Mouse (Mus musculus) embryonic facial prominence, embryonic 11.5 days (tissue): ENCODE results near the gene Klhl6. TPM values are rescaled to one million over a fixed set of nuclear protein-coding genes. Genes with fewer than 3 reads are reported as not detected.

Experiments
- ATAC-seq: fragments of 200-750 bp; cut with Nextera tagmentation; replicated peaks from 2 replicates; pipeline ENCODE4 v1.8.0; 2017; ENCODE audit warnings: low read depth; ENCODE audit not compliant: insufficient number of reproducible peaks, low FRiP score, low TSS enrichment
- DNase-seq: peaks from one replicate; pipeline ENCODE4 v3.0.0-alpha.2; 2015; ENCODE audit warnings: low spot score
- H3K27ac ChIP-seq: fragments of 300-500 bp; sonication (generic); replicated peaks from 2 replicates; pipeline ENCODE4 v1.5.1; 2014; ENCODE audit warnings: mild to moderate bottlenecking, low read depth, low read length, control low read depth
- H3K27me3 ChIP-seq: fragments of 300-500 bp; sonication (generic); 2 replicates; pipeline ENCODE4 v1.6.1; 2014; ENCODE audit warnings: mild to moderate bottlenecking, low read length, moderate library complexity, mixed read lengths; ENCODE audit not compliant: control insufficient read depth, insufficient read depth
- H3K36me3 ChIP-seq: fragments of 300-500 bp; sonication (generic); replicated peaks from 2 replicates; pipeline ENCODE4 v1.6.1; 2014; ENCODE audit warnings: low read depth, mild to moderate bottlenecking, low read length, moderate library complexity, mixed read lengths; ENCODE audit not compliant: control insufficient read depth, insufficient read depth
- H3K4me1 ChIP-seq: fragments of 300-500 bp; sonication (generic); 2 replicates; pipeline ENCODE4 v1.6.1; 2014; ENCODE audit warnings: low read length, mixed read lengths; ENCODE audit not compliant: control insufficient read depth, insufficient read depth
- H3K4me2 ChIP-seq: fragments of 300-500 bp; sonication (generic); 2 replicates; pipeline ENCODE4 v1.6.1; 2014; ENCODE audit warnings: low read depth, mild to moderate bottlenecking, control low read depth, low read length, moderate library complexity
- H3K4me3 ChIP-seq: fragments of 300-500 bp; sonication (generic); 2 replicates; pipeline ENCODE4 v1.5.1; 2014; ENCODE audit warnings: low read depth, low read length, control low read depth
- H3K9ac ChIP-seq: fragments of 300-500 bp; sonication (generic); replicated peaks from 2 replicates; pipeline ENCODE4 v1.6.1; 2014; ENCODE audit warnings: mild to moderate bottlenecking, control low read depth, low read length
- H3K9me3 ChIP-seq: fragments of 300-500 bp; sonication (generic); replicated peaks from 2 replicates; pipeline ENCODE4 v1.6.1; 2016; ENCODE audit warnings: mild to moderate bottlenecking, low read length, inconsistent platforms, mixed read lengths; ENCODE audit not compliant: control insufficient read depth
- WGBS: fragments of 180-500 bp; shearing (Covaris S2); extraction: QIAGEN DNeasy Blood & Tissue Kit; methylation state at CpG from one replicate; pipeline ENCODE4 v1.1.7; 2014; 5-methylcytosine and 5-hydroxymethylcytosine counted together
- polyA plus RNA-seq: library from polyadenylated mRNA; unstranded; fragments of >200 nt; fragmentation: Nextera tagmentation; extraction: Ambion mirVana; gene quantifications from 2 replicates; pipeline ENCODE4 v1.2.1, GENCODE M21; 2014

Gene Klhl6
- polyA plus RNA-seq, 1 experiment from 2014 or later = 6.8 TPM

- H3K4me2 ChIP-seq = no peak overlapping the region
- WGBS = 93% methylated on average over 4 of the region's 4 CpGs
- H3K27ac ChIP-seq = no peak overlapping the region
- no peak overlapping the region for H3K9ac ChIP-seq
- no peaks in the 10 kb centered on the region for H3K4me1 ChIP-seq
- no peaks in the 10 kb centered on the region for H3K36me3 ChIP-seq
- H3K27me3 ChIP-seq = no peaks in the 10 kb centered on the region
- no peaks in the 10 kb centered on the region for H3K9me3 ChIP-seq
- DNase-seq (no peak), ATAC-seq (no peak)
- no peak overlapping the region for H3K4me3 ChIP-seq
Observed at GRCm38 (mm10) chr16:19968666-19969065, 14.2 kb downstream of the Klhl6 start.

GRCm38 (mm10) chr16:19967897-19968392, 14.9 kb downstream of the Klhl6 start:
- no peaks in the 10 kb centered on the region for H3K36me3 ChIP-seq
- H3K4me3 ChIP-seq = no peak overlapping the region
- no peaks in the 10 kb centered on the region for H3K9me3 ChIP-seq
- H3K4me2 ChIP-seq = no peak overlapping the region
- no peaks in the 10 kb centered on the region for H3K4me1 ChIP-seq
- ATAC-seq = no peak
- DNase-seq = no peak
- H3K27me3 ChIP-seq = no peaks in the 10 kb centered on the region
- 90% methylated on average over 1 of the region's 1 CpGs for WGBS
- no peak overlapping the region for H3K27ac ChIP-seq
- H3K9ac ChIP-seq = no peak overlapping the region

GRCm38 (mm10) chr16:19966976-19967375, 15.9 kb downstream of the Klhl6 start:
- Histone ChIP-seq H3K27ac (no peak overlapping the region), H3K4me2 (no peak overlapping the region), H3K9me3 (no peaks in the 10 kb centered on the region), H3K27me3 (no peaks in the 10 kb centered on the region), H3K36me3 (no peaks in the 10 kb centered on the region), H3K9ac (no peak overlapping the region), H3K4me1 (no peaks in the 10 kb centered on the region), H3K4me3 (no peak overlapping the region)
- DNase-seq = no peak
- no peak for ATAC-seq

- Histone ChIP-seq H3K4me2 (no peak overlapping the region), H3K9me3 (no peaks in the 10 kb centered on the region), H3K4me1 (no peaks in the 10 kb centered on the region), H3K9ac (no peak overlapping the region), H3K27me3 (no peaks in the 10 kb centered on the region), H3K4me3 (no peak overlapping the region), H3K27ac (no peak overlapping the region), H3K36me3 (no peaks in the 10 kb centered on the region)
- DNase-seq (no peak), ATAC-seq (no peak)
- 81% methylated on average over 1 of the region's 1 CpGs for WGBS
Observed at GRCm38 (mm10) chr16:19966437-19966836, 16.4 kb downstream of the Klhl6 start.

GRCm38 (mm10) chr16:19962951-19963350, 19.9 kb downstream of the Klhl6 start:
- H3K36me3 ChIP-seq = no peaks in the 10 kb centered on the region
- H3K9ac ChIP-seq = no peak overlapping the region
- no peak for DNase-seq
- ATAC-seq = no peak
- H3K4me2 ChIP-seq = no peak overlapping the region
- H3K27me3 ChIP-seq = no peaks in the 10 kb centered on the region
- no peaks in the 10 kb centered on the region for H3K4me1 ChIP-seq
- H3K9me3 ChIP-seq = no peaks in the 10 kb centered on the region
- no peak overlapping the region for H3K4me3 ChIP-seq
- H3K27ac ChIP-seq = no peak overlapping the region
- 82% methylated on average over 3 of the region's 3 CpGs for WGBS

GRCm38 (mm10) chr16:19961070-19961469, 21.8 kb downstream of the Klhl6 start:
- no peak for ATAC-seq
- WGBS = 85% methylated on average over 2 of the region's 2 CpGs
- no peaks in the 10 kb centered on the region for H3K9me3 ChIP-seq

GRCm38 (mm10) chr16:19960407-19961058, 22.3 kb downstream of the Klhl6 start:
- no peaks in the 10 kb centered on the region for H3K36me3 ChIP-seq
- 70% methylated on average over 4 of the region's 4 CpGs for WGBS
- no peak overlapping the region for H3K4me2 ChIP-seq
- no peaks in the 10 kb centered on the region for H3K27me3 ChIP-seq
- ATAC-seq = no peak
- H3K4me3 ChIP-seq = no peak overlapping the region
- no peaks in the 10 kb centered on the region for H3K9me3 ChIP-seq
- no peak for DNase-seq
- H3K27ac ChIP-seq = no peak overlapping the region
- H3K9ac ChIP-seq = no peak overlapping the region
- no peaks in the 10 kb centered on the region for H3K4me1 ChIP-seq

More at GRCm38 (mm10) chr16:19961070-19961469, 21.8 kb downstream of the Klhl6 start:
- Histone ChIP-seq H3K4me1 (no peaks in the 10 kb centered on the region), H3K9ac (no peak overlapping the region), H3K27ac (no peak overlapping the region), H3K36me3 (no peaks in the 10 kb centered on the region), H3K4me2 (no peak overlapping the region), H3K27me3 (no peaks in the 10 kb centered on the region), H3K4me3 (no peak overlapping the region)
- DNase-seq = no peak

- no peaks in the 10 kb centered on the region for H3K36me3 ChIP-seq
- 78% methylated on average over 5 of the region's 5 CpGs for WGBS
- no peak overlapping the region for H3K4me2 ChIP-seq
- DNase-seq = no peak
- no peaks in the 10 kb centered on the region for H3K4me1 ChIP-seq
- no peak overlapping the region for H3K4me3 ChIP-seq
- ATAC-seq = no peak
- H3K27me3 ChIP-seq = no peaks in the 10 kb centered on the region
- no peak overlapping the region for H3K9ac ChIP-seq
- H3K9me3 ChIP-seq = no peaks in the 10 kb centered on the region
- H3K27ac ChIP-seq = no peak overlapping the region
Observed at GRCm38 (mm10) chr16:19957051-19957450, 25.8 kb downstream of the Klhl6 start.
